Mouse (Mus musculus): ENCODE measurements around the gene Dlx5.

- no peak for TF ChIP-seq CEBPB (IDR thresholded peaks at IDR 0.05; ENCODE audit: insufficient read depth, poor library complexity, severe bottlenecking)
- no peak for TF ChIP-seq MYOD1 (IDR thresholded peaks at IDR 0.05; ENCODE audit: control insufficient read depth in 1 of 3, insufficient read length in 2 of 3, low read depth in 2 of 3)
- TF ChIP-seq TCF12 (IDR thresholded peaks at IDR 0.05; ENCODE audit: insufficient read depth, poor library complexity, severe bottlenecking): no peak
- no peak for TF ChIP-seq POLR2A (IDR thresholded peaks at IDR 0.05; ENCODE audit: insufficient read length, low read depth)
- TF ChIP-seq E2F4 (IDR thresholded peaks at IDR 0.05; ENCODE audit: insufficient read depth): no peak
- no peak for TF ChIP-seq USF1 (IDR thresholded peaks at IDR 0.05; ENCODE audit: low read depth)
- no peak for TF ChIP-seq MAX (IDR thresholded peaks at IDR 0.05; ENCODE audit: low read depth)
These were observed 28.9 kb downstream of the Dlx5 start for GRCm38 (mm10) chr6:6852944-6853343.

Measured in myocyte (in vitro differentiated cells).